Mouse (Mus musculus): ENCODE data around the gene Nt5m.

GRCm38 (mm10) chr11:59814311-59814710 lies 24.9 kb upstream of the Nt5m start:
- TF ChIP-seq CTCF (IDR thresholded peaks at IDR 0.05; ENCODE audit: low read depth, low read length) (no peak), GATA1 (IDR thresholded peaks at IDR 0.05; ENCODE audit: borderline replicate concordance, low read length) (no peak)

Data from G1E (cell line).